Mouse (Mus musculus): ENCODE measurements around the gene Igfbp5.

The Igfbp5 gene

DNA sequence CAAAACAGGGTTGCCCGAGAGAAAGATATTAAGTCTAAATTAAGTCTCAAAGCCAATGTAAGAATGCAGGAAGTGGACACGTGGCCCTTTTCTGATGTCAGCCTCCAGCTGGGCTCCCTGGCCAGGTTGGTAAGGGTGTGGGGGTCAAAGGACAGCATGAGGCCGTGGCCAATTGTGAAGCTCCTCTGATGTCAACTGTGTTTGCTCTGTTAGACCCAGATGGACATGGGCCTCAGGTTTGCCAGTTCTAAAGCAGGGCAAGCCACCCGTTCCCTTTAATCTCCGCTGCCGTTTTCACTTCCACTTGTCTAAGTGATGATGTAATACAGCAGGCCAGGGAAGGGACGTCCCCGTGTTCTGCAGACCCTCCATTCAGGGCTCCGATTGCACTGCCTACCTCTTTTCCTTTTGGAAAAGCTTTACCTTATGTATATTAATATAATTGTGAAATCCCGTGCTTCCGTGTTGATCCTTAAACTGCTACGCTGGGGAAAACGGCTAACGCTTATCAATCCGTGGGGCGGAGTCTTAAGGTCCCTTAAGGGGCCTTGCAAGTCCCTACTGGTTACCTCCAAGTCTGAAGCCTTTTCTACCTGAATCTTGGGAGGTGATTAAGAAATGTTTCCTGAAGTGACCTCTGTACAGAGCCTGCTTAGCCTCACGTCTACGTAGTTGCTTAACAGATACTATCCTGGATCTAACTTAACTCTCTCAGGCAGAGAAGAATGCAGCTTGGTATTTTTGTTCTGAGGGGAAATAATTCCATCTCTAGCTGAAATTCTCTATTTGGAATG, 31.8 kb downstream of the Igfbp5 start:
- DNase-seq (ENCODE audit: low read depth, low spot score), result no peak

DNA sequence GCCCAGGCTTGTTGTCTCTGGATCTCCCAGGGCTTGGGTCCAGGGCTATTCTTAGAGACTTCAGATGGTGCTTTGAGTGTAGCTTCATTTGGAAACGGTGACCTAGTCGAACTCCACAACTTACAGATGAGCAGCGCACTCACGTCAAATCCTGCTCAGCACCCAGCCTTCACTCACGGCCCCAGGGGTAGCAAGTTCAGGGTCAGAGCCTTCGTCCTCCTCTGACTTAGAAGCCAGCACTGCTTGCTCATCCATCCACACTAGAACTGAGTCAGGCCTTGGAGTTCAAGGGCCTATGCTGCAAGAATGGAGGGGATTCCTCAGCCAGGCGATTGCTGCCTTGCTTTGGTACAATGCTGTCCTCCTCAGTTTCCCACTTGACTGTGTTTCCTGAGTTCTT, 34.9 kb downstream of the Igfbp5 start:
- DNase-seq (ENCODE audit: low read depth, low spot score), result no peak

DNA sequence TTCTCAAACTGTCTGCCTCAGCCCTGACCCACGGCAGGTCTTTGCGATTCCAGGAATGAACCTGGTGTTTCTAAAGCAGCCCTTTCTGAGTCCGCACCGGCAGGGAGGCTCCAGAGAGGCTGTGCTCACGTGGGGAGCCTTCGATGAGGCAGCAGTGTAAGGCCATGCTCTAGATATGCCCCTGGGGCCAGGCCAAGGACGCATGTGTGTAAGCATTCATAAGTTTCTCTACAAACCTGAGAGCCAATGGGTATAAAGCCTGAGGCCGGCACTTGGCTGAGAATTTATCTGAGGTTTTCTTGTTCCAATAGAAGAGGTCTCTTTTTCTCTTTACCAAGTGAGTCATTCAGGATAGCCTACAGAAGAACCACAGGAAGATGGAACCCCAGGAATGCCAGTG, 35.3 kb downstream of the Igfbp5 start:
- DNase-seq (ENCODE audit: low read depth, low spot score), result no peak

DNA sequence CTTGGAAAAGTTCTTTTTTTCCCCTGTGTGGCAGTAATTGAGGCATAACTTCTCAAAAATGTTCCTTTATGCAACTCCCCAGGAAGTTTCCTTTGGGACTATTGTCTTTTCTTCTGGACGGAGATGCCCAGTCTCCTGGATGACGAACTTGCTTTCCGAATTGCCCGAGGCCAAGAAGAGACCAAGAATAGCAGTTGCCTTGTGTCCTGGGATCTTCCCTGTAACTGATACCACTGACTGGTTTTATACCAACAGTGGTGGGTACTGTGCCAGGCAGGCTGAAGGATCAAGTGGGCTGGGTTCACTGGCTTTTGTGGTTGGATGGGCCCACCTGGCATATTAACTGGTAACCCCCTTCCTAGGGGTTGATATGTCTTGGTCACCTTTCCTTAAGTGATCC, 41.1 kb downstream of the Igfbp5 start:
- DNase-seq (ENCODE audit: low read depth, low spot score), result no peak

DNA sequence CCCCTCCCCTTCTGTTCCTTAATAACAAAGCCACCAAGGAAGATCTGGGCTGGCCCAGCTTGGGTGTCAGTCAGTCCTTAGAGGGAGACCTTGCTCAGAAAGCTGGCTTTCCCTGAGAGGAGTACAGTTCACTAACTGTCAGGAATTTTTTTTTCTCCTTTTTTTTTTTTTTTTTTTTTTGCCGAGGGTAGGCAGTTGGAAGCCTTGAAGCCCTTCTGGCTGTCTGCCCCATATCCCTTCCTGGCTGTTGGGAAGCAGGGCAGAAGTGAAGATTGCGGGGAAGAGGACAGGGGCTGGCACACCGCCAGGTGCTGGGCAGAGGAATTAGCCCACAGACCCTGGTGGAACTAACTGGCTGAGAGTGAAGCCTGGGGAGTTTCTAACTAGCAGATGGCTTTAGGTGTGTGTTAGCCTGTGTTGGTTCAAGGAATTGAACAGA, 42.0 kb downstream of the Igfbp5 start:
- DNase-seq (ENCODE audit: low read depth, low spot score), result no peak

DNA sequence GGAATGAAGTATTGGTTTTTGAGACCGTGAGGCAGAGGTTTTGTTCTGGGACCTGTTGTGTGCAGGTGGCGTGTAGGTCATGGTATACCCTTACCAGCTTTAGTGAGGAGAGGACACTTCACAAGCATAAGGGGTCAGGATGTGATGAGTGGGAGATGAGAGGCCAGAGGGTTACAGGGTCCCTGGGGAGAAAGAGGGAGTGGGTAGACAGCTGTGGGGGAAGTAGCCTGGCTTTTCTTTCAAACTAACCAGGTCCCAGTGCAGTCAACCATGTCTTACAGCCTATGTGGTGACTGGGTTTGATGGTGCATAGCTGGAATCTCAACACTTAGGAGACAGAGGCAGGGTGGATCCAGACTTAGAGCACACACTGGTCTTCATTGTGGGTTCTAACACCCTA, 44.2 kb downstream of the Igfbp5 start:
- DNase-seq (ENCODE audit: low read depth, low spot score), result no peak

DNA sequence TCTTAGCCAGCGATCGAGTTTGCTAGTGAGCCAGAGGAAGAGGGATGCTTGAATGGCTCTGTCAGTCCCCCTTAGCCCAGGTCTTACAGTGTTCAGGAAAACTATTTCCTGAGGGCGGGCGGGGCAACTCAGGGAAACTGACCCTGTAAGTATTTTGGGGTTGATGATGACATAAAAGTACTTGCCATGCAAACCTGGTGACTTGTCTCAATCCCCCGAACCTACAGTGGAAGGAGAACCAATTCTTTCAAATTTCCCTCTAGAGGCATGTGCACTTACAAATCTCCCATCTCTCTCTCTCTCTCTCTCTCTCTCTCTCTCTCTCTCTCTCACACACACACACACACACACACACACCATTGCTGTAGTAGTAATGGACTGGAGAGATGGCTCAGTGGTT, 45.8 kb downstream of the Igfbp5 start:
- DNase-seq (ENCODE audit: low read depth, low spot score), result no peak

DNA sequence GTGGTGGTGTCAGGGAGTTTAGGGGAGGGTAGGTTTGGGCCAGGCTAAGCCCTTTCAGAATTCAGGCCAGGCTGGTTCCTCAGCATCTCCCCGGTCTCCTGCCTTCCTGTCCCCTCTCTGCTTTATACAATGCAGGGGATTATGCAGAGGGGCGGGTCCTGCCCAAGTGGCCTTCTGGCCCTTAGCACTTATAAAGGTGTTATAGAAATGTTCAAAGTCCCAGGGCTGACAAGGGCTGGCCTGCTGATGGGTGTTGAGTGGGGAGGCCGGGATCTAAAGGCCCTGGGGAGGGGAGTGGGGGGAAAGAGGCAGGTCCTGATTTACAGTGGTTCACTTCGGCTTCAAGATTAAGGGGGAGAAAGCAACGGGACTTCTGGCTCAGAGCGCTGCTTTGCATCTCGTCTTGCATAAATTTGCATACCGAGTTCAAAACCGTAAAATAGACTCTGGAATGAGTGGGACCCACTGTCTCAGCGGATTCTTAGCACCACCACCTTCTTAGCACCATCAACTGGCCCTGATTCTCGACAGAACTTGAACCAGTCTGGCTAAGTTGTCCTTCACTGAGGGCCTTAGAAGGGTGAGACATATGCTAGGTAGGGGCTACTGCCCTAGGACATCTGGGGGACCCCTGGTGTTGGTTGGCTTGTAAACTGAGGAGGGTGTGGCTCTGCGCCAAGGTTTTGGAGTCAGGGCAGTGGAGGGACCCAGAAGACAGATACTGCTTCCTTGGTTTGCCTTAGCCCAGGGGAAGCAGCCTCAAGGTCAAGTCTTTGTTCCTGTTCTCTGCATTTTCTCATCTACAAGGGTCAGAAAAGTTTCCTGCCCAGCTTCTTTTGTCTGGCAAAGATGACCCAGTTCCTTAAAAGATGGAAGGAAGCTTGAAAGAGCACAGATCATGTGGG, 47.0 kb downstream of the Igfbp5 start:
- no peak for DNase-seq (ENCODE audit: low read depth, low spot score)

DNA sequence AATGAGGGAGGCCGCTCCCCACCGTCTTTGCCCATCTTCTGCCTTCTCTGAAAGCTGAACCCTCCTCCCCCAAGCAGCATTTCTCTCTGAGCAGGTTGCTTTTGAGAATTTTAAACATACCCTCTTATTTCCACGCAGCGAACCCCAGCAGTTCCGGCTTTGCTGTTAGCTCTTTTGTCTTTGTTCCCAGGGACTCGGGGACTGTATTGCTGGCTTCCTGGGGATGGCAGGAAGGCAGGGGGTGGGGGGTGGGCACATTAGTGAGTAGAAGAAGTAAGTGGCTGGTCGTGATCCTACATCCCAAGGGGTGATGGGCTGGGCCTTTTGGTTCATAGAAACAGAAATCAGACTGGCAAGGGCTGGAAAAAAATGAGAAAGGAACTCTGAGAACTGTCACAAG, 47.8 kb downstream of the Igfbp5 start:
- no peak for DNase-seq (ENCODE audit: low read depth, low spot score)

DNA sequence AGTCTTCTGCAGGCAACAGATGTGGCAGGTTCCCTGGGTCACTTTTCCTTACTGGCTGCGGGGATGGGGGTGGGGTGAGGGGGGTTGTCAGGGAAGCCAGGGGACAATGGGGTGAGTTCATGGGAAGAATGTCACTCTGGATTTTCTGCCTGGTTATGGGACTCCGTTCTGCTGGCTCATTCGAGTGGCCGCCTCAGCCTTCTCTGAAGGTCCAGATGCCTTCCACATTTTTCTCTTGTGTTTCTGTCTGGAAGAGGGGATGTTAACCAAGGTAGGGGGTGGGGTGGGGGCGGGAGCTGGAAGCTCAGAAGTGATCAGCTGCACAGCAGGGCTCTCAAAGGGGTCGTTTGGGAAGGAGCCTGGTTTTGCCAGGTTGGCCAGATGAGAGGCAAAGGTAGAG, 48.2 kb downstream of the Igfbp5 start:
- DNase-seq (ENCODE audit: low read depth, low spot score), result no peak

DNA sequence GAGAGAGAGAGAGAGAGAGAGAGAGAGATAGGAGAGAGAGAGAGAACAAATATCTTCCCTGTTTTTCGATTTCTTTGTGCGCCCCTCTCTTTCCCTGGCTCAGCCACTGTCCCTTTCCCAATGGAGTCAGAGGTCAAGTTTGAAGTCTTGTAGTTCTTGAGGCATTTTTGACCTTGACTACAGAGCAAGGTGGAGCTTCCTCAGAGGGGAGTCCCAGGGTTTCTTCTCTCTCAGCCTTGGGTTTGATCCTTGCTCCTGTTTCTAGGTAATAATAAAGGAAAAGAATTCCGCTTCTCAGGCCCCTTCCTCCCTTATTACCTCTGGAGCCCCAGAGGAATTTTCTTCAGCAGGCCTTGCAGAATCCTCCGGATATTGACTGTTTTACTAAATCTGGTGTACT, 48.8 kb downstream of the Igfbp5 start:
- DNase-seq (ENCODE audit: low read depth, low spot score), result no peak

DNA sequence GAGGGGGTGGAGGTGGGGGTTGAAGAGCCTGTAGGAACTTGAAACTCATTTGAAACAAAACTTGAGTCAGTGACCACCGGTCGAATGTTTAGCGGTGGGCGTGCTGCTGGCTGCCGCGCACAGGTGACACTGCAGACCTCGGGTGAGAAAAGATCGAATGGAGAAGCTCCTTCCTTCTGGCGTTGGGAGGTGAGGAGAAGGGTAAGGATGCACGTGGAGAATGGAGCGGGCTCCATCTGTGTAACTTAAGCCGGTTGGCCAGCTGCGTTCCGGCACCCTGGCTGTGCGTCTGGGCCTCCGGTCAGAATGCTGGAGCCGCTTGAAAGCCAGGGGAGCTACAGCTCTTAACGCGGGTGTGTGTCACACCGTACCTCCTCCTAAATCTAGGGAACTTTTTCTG, 49.4 kb downstream of the Igfbp5 start:
- DNase-seq (ENCODE audit: low read depth, low spot score), result no peak

DNA sequence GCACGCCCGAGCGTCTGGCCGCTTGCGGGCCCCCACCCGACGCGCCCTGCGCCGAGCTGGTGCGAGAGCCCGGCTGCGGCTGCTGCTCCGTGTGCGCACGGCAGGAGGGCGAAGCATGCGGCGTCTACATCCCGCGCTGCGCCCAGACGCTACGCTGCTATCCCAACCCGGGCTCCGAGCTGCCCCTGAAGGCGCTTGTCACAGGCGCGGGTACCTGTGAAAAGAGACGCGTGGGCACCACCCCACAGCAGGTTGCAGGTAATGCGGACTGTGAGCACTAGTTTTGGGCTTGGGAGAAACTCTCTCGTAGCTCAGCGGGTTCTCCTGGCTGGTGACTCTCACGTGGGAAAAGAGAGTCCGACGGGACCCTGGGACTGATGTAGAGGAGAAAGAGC, 50.0 kb downstream of the Igfbp5 start:
- DNase-seq (ENCODE audit: low read depth, low spot score), result no peak

DNA sequence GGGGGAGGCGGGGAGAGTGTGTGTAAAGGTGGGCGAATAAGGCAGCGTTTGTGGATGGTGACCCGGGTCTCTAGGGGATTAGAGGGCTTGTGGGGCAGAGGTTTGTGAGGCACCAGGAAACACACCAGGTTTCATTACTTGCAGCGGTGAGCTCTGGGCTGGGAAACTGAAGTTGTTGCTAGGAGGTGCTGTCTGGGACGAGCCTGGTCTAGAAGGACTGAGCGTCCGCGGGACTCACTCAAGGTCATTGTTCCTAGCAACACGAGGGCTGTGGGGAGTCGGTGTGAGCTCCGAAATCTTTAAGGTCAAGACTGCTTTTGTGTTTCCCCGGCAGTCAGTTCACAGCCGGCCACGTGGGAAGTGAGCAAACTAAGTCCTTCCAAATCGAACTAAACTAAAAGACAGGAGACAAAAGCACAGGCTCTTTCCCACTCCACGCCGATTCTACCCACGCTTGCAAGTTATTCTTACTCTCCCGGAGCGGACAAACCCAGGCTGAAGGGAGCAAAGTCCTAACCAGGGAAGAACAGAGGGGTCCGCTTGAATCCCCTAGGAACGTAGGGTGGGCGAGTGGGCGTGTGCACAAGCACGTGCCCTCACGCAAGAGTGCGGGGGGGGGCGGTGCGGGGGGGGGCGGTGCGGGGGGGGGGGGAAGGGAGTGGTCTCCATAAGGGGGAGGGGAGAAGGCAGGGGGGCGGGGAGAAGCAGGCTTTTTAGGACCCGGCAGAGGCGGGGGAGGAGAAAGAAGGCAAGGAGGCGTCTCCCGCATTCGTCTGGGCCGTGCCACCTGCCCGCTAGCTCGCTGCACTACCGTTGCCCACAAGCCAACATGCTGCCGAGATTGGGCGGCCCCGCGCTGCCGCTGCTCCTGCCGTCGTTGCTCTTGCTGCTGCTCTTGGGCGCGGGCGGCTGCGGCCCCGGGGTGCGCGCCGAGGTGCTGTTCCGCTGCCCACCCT, 50.7 kb downstream of the Igfbp5 start, which contains the start of gene Igfbp2:
TSS of gene Igfbp2 (plus strand) at position 753 of the 956 bp plus-strand sequence.
- DNase-seq (ENCODE audit: low read depth, low spot score), result no peak

DNA sequence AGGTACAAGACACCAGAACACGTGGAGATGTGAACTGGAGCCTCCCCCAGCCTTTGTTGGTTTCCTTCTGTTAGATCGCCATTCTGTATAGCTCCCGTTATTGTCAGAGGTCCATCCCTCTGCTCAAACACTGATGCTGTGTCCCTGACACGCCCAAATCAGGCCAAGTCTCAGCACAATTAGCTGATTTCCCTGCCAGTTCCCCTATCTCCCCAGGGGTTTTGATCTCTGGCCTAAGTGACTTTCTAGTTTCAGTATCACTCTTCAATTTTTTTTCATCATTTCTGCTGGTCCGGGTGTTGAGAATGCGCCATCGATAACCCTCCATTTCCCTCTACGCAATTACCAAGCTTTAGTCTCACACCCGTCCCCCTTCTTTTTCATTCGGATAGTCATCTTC, 51.8 kb downstream of the Igfbp5 start:
- DNase-seq (ENCODE audit: low read depth, low spot score), result no peak

DNA sequence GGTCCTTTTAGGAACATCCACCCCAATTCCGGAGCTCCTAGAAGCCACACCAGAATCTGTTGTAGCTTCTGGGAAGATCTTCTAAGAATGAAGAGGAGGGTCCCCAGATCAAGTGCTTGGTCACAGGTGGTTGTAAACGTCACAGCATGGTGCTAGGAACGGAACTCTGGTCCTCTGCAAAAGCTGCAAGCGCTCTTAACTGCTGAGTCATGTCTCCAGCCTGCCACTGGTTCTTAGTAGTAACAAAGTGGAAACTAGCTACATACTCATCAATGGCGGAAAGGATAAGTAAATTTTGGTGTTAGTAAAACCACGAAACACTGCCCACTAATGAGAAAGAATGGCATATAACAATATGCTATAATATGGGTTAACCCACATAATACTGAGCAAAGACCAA, 54.7 kb downstream of the Igfbp5 start:
- no peak for DNase-seq (ENCODE audit: low read depth, low spot score)

DNA sequence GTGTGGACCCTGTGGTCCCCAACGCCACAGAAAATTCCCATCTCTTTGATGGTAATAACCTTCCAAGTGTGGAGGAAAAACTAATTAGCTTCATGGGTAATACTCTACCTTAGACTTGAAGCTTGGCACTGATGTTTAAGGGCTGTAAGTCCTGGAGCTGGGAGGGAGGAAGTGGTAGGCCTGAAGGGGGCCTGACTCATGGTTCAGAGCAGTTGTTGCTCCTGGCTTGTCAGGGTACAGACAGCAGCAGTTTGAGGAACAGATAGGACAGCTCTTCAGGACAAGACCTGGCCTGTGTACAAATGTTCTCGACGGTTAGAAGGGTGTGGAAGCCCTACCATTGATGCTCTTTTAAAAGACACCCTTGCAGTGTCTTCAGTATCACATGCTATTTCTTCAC, 59.1 kb downstream of the Igfbp5 start:
- no peak for DNase-seq (ENCODE audit: low read depth, low spot score)

DNA sequence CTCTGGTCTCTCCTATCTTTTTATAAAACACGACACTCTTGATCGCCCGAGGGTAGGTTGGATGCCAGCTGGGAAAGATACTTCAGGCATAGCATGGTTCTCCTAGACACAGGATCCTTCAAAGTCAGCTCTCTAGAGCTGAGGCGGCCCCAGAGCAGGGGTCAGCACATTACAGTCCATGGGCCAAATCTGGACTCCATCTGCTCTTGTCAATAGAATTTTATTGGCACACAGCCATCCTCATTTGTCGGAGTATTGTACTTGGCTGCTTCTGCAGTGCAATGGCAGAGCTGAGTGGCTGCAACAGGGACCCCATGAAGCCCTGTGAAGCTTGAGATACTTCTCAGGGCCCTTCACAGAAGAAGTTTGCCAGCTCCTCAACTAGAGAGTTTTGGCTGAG, 59.5 kb downstream of the Igfbp5 start:
- no peak for DNase-seq (ENCODE audit: low read depth, low spot score)

DNA sequence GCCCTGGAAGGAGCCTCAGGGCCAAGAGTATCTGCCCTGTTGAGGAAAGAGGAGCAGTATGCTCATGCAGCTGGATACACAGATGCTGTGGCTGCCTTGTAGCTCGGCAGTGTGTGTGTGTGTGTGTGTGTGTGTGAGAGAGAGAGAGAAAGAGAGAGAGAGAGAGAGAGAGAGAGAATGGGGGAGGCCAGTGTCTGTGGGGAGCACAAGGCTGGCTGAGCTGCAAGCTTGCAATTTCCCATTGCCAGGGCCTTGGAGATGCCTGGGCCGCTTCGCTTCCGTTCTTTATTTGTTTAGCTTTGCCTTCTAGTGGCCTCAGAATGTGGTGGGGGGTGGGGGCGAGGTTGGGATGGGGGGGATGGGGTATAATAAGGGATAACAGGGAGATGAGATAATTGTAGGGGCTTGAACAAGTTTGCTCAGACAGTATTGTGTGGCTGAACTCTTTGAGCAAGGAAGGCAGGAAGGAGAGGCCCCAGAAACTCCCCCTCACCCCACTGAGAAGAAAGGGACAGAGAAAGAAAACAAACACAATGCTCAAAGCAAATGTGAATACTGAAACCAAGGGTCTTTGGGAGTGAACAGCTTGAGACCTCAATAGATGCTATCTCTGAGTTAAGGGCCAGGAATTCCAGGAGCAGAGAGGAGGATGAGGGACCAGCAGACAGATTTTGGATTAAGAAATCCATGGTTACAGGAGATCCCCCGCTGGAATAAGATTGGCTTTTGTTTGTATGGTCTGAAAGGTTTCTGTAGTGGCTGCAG, 60.9 kb downstream of the Igfbp5 start:
- no peak for DNase-seq (ENCODE audit: low read depth, low spot score)

DNA sequence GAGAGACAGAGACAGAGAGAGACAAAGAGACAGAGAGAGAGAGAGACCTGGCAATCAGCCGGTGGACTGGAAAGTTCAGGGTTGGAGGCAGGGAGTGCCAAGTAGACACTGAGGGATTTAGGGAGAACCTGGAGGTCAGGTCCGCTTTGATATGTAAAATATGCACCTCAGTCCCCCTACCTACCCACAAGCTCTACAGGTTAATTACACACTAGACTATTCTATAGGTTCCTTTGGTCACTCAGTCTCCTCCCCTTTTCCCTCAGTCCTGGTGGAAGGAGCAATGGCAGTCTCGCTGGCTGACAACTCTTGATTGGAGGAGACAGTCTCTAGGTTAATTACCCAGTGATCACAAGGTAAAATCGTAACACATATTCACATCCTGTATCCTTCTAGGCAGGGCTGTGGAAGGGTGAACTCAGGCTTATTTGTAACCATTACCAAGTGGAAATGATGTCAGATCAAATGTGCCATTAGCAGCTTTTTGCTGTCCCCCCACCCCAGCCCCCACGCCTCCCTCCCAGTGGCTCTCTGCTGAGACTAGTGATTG, 61.5 kb downstream of the Igfbp5 start:
- DNase-seq (ENCODE audit: low read depth, low spot score), result no peak

DNA sequence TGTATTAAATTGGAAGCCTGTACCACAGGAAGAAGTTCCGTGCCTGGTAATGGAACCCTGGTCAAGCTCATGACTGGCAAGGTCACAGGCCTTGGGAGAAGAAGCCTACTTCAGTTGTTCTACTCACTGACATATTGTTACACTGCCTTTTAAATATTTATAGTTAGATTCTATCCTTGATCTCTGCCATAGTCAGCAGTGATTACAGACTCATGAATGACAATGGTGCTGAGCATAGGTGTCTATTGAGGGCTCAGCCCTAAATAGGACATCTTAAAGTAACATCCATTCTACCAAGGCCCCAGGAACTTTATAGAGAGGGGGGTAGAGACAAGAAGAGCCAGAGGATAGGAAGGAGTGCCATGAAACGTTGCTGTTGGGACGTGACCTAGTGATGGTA, 63.6 kb downstream of the Igfbp5 start:
- no peak for DNase-seq (ENCODE audit: low read depth, low spot score)

Measured in 3T3-L1 (cell line).